ENCODE assay signal across 12 mouse cellular contexts in genomic region chr6:51723053-51723452, GRCm38 (mm10).
DNase-seq lines count a peak whose midpoint lies in the region; ATAC-seq and TF ChIP-seq lines count a peak whose summit lies in the region.
"Had no signal": no experiment of that assay in that cellular context is flagged by ENCODE, and none has a peak within 500 bp of the region (broad histone marks: within the 10 kb centered on the region; RNA-seq: fewer than 3 reads in every experiment).

No protein-coding gene starts in this region.

- no peak for ATAC-seq in lung, embryonic 14.5 days (ENCODE audit: insufficient read depth)
- ATAC-seq: midbrain, embryonic 16.5 days had no signal

- no peak overlapping the region for H3K9ac ChIP-seq in lung, embryonic 14.5 days
- H3K9ac ChIP-seq: lung, embryonic 15.5 days had no signal

- H3K4me1 ChIP-seq in lung, embryonic 14.5 days (ENCODE audit: insufficient read depth): no peaks in the 10 kb centered on the region

- DNase-seq in cerebellum, postnatal 10 days: peak; percentile 30 to 38
- DNase-seq in cerebellum, adult 11 months: no peak
- DNase-seq in layer of hippocampus, adult 2 months (ENCODE audit: low spot score in 2 of 2): no peak
- DNase-seq in layer of hippocampus, adult 8-10 months (ENCODE audit: low spot score in 2 of 2): no peak
- DNase-seq in brain, adult 2 months (ENCODE audit: low read depth, low spot score): peak; percentile 69
- DNase-seq in lung, embryonic 14.5 days: no peak
- DNase-seq in Muller cell, postnatal 12 days (ENCODE audit: inconsistent ontology term): no peak
- no peak for DNase-seq in T-cell, adult 2 months (ENCODE audit: low spot score)
- DNase-seq: B cell, adult 2 months had no signal

- H3K27me3 ChIP-seq in lung, embryonic 14.5 days (ENCODE audit: insufficient read depth, low read length): no peaks in the 10 kb centered on the region
- H3K27me3 ChIP-seq: lung, embryonic 15.5 days had no signal

- no peaks in the 10 kb centered on the region for H3K9me3 ChIP-seq in lung, embryonic 14.5 days (ENCODE audit: low read depth, low read length)
- H3K9me3 ChIP-seq: lung, embryonic 15.5 days had no signal

- no peak overlapping the region for H3K4me3 ChIP-seq in layer of hippocampus, adult 2 months
- H3K4me3 ChIP-seq in lung, embryonic 14.5 days (ENCODE audit: low read depth, low read length): no peak overlapping the region
- H3K4me3 ChIP-seq: lung, embryonic 15.5 days had no signal

- 27% methylated on average over 4 of the region's 4 CpGs for WGBS in lung, embryonic 14.5 days

- TF ChIP-seq CTCF in layer of hippocampus, adult 2 months (conservative IDR thresholded peaks at IDR 0.05): peak; percentile 70
- TF ChIP-seq CTCF in lung, embryonic 14.5 days (IDR thresholded peaks at IDR 0.05; ENCODE audit: low read depth): peak; percentile 44

- no peaks in the 10 kb centered on the region for H3K36me3 ChIP-seq in lung, embryonic 14.5 days (ENCODE audit: insufficient read depth)
- H3K36me3 ChIP-seq: lung, embryonic 15.5 days had no signal

- H3K4me2 ChIP-seq in lung, embryonic 14.5 days: no peak overlapping the region
- H3K4me2 ChIP-seq: heart, embryonic 11.5 days; lung, embryonic 15.5 days had no signal

- no peak overlapping the region for H3K27ac ChIP-seq in layer of hippocampus, adult 2 months
- H3K27ac ChIP-seq in lung, embryonic 14.5 days (ENCODE audit: low read depth): no peak overlapping the region
- H3K27ac ChIP-seq: lung, embryonic 15.5 days had no signal

Comparison
In these comparisons a context has a peak if more than half of its experiments do, and no peak if none do; other contexts are left out.
1. DNase-seq: peak in cerebellum, postnatal 10 days (2 of 2) and brain, adult 2 months (single experiment); none in cerebellum, adult 11 months (single experiment), layer of hippocampus, adult 2 months (0 of 2), layer of hippocampus, adult 8-10 months (0 of 2), lung, embryonic 14.5 days (single experiment), Muller cell, postnatal 12 days (single experiment) and T-cell, adult 2 months (single experiment).